Mouse (Mus musculus) forebrain, embryonic 10.5 days (tissue): ENCODE data around the gene Usb1. TPM values are rescaled to one million over a fixed set of nuclear protein-coding genes. Genes with fewer than 3 reads are reported as not detected.
"Not testable (repeated sequence)": the region's sequence is repeated elsewhere in the genome, so short reads cannot be mapped to it uniquely, and the experiment has no call there.

ENCODE experiments used
- DNase-seq: peaks from one replicate; pipeline ENCODE4 v3.0.0-alpha.2; 2017; ENCODE audit warnings: low spot score; ENCODE audit errors: extremely low spot score
- H3K27ac ChIP-seq: fragments of 300-500 bp; sonication (generic); 2 replicates; pipeline ENCODE4 v1.5.1; 2016; ENCODE audit warnings: mild to moderate bottlenecking
- H3K27me3 ChIP-seq: fragments of 300-500 bp; sonication (generic); 2 replicates; pipeline ENCODE4 v1.6.1; 2016; ENCODE audit warnings: mild to moderate bottlenecking; ENCODE audit not compliant: poor library complexity, severe bottlenecking
- H3K36me3 ChIP-seq: fragments of 300-500 bp; sonication (generic); replicated peaks from 2 replicates; pipeline ENCODE4 v1.6.1; 2016; ENCODE audit warnings: mild to moderate bottlenecking, moderate library complexity
- H3K4me1 ChIP-seq: fragments of 300-500 bp; sonication (generic); 2 replicates; pipeline ENCODE4 v1.6.1; 2016
- H3K4me3 ChIP-seq: fragments of 300-500 bp; sonication (generic); 2 replicates; pipeline ENCODE4 v1.5.1; 2016; ENCODE audit warnings: mild to moderate bottlenecking, moderate library complexity
- H3K9me3 ChIP-seq: fragments of 300-500 bp; sonication (generic); 2 replicates; pipeline ENCODE4 v1.6.1; 2016; ENCODE audit warnings: mild to moderate bottlenecking, moderate library complexity
- WGBS: fragments of 180-500 bp; shearing (Covaris S2); methylation state at CpG from one replicate; pipeline ENCODE4 v1.1.7; 2016; 5-methylcytosine and 5-hydroxymethylcytosine counted together
- polyA plus RNA-seq: library from polyadenylated mRNA; unstranded; fragments of >200 nt; fragmentation: Nextera tagmentation; extraction: Ambion mirVana; gene quantifications from 2 replicates; pipeline ENCODE4 v1.2.1, GENCODE M21; 2016

Gene Usb1
- polyA plus RNA-seq, 1 experiment from 2014 or later, result 50.5 TPM

DNA sequence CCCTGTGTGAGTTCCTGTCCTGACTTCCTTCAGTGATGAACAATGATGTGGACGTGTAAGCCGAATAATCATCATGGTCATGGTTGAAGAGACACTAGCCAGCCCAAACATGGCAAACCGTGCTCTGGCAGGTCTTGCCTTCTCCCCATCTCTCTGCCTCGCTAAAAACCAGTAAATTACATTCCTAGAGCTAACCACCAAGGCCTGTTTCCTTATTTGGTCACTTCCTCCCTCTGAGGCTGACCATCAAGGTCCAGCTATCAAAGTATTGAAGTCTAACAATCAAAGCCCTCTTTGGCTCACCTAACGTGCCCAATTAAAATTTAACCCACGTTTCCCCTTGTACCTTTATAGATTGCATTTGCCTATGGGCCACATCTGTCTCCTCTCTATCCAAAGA lies 30.2 kb downstream of the Usb1 start:
- no peak for DNase-seq
- Histone ChIP-seq H3K27me3 (no peaks in the 10 kb centered on the region), H3K27ac (no peak overlapping the region), H3K4me3 (no peak overlapping the region), H3K9me3 (peaks cover 4% of the 10 kb centered on the region; the same call in 1 of the 2 replicates), H3K36me3 (peaks cover 22% of the 10 kb centered on the region), H3K4me1 (peaks cover 36% of the 10 kb centered on the region)
- 77% methylated on average over 6 of the region's 6 CpGs for WGBS

DNA sequence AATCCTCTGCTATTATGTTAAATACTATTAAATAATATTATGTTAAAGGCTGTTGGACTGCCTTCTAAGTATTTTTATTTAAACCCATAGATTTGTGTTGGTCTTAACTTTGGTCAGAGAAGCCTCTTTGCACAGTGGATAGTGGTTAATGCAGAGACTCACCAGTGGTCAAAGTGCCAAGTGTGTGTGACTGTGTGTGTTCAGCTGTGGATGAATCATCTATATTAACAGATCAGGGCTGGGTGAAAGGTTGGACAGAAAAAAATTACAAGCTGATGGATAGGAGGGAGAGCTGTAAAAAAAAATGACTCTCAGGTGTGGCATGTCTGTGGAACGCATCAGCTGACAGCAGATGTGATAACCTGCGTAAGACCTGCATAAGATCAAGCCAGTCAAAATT lies 31.8 kb downstream of the Usb1 start:
- DNase-seq, result no peak
- H3K4me3 ChIP-seq, result no peak overlapping the region
- peaks cover 26% of the 10 kb centered on the region for H3K4me1 ChIP-seq
- H3K36me3 ChIP-seq, result peaks cover 37% of the 10 kb centered on the region
- 94% methylated on average over 2 of the region's 2 CpGs for WGBS
- peaks cover 4% of the 10 kb centered on the region; the same call in 1 of the 2 replicates for H3K9me3 ChIP-seq
- H3K27ac ChIP-seq, result no peak overlapping the region
- no peaks in the 10 kb centered on the region for H3K27me3 ChIP-seq

DNA sequence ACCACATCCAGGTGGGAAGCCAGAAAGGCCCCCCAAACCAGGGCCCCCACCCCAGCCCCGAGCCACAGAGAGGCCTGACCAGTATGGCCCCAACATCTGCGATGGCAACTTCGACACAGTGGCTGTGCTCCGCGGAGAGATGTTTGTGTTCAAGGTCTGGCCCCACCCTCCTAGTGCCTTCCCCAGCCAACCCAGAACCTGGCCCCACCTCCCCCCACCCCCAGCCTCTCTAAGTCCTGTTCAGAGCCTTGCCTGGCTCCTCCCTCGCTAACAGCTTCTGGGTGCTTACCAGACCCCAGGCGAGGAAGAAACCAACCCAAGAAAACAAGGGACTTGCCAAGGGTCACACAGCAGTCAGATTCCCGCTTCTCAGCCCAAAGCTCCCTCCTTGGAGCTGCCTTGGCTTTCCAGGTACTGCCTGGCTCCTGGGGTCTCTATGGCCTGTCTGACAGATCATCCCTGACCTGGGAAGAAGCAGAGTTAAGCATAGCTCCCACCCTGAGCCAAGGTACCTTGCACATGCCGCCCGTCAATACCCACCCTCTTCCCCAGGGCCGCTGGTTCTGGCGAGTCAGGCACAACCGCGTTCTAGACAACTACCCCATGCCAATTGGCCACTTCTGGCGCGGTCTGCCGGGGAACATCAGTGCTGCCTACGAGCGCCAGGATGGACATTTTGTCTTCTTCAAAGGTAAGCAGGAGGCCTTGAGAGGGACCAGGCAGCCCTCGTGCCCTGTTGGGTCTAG lies 37.7 kb downstream of the Usb1 start:
- 0 out of 2 replicates have a peak overlapping the region, but pooled peaks have one; percentile 27 for H3K27ac ChIP-seq
- H3K36me3 ChIP-seq, result peaks cover 78% of the 10 kb centered on the region
- H3K9me3 ChIP-seq, result no peaks in the 10 kb centered on the region
- H3K27me3 ChIP-seq, result no peaks in the 10 kb centered on the region
- peak overlapping the region; percentile 15; the same call in 1 of the 2 replicates for H3K4me3 ChIP-seq
- DNase-seq, result no peak
- peaks cover 12% of the 10 kb centered on the region for H3K4me1 ChIP-seq
- 56% methylated on average over 20 of the region's 20 CpGs for WGBS

DNA sequence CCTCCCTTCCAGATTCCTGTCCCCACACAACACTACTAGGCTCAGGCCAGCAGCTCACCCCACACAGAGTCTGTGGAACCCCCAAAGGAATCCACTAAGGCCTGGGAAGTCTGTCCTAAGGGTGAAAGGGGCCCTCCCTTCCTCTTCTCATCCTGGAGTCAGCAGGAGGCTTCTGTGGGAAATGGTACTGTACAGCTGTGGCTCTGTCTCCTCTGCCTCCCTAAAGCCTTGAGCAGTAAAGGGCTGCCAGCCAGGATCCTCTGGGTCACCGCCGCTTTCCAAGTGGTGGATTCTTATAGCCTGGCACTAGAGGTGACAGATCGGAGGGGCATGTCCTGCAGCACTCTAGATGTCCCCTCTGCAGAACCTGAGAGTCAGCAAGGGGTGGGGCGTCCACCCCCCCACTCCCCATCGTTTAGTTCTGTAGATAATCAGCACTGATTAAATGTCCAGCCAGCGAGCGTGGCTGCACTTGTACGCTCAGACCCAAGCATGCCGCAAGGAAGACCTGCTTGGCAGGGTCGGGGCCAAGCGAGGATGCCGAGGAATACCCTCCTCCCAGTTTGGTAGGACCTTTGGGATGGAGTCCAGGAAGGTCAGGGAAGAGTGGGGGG lies 41.4 kb downstream of the Usb1 start:
- H3K36me3 ChIP-seq, result peaks cover 53% of the 10 kb centered on the region
- 91% methylated on average over 12 of the region's 12 CpGs for WGBS

DNA sequence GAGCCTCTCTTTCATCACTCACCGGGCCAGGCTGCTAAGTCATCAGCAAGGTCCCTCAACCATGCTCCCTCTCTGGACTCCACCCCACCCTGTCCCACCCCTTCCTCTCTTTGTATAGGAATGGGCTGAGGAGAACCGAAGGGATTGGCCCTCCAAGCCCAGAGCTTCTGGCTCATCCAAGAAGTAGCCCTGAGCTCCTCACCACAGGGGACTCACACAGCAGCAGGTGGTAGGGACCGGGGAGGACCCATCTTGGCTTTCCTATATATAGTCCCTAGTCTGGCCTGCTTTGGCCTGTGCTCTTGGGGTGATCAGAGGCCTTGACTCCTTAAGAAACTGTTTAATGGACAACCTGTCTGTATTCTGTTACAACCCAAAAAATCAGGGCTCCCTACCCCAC lies 42.3 kb downstream of the Usb1 start:
- no peak for DNase-seq
- Histone ChIP-seq H3K27ac (no peak overlapping the region), H3K4me1 (peaks cover 7% of the 10 kb centered on the region), H3K9me3 (no peaks in the 10 kb centered on the region), H3K4me3 (no peak overlapping the region), H3K36me3 (peaks cover 44% of the 10 kb centered on the region), H3K27me3 (no peaks in the 10 kb centered on the region)
- 89% methylated on average over 3 of the region's 3 CpGs for WGBS

More for the DNA sequence above, 41.4 kb downstream of the Usb1 start:
- H3K27ac ChIP-seq, result no peak overlapping the region
- no peaks in the 10 kb centered on the region for H3K27me3 ChIP-seq
- no peaks in the 10 kb centered on the region for H3K9me3 ChIP-seq
- peaks cover 12% of the 10 kb centered on the region for H3K4me1 ChIP-seq
- H3K4me3 ChIP-seq, result no peak overlapping the region
- DNase-seq, result no peak

DNA sequence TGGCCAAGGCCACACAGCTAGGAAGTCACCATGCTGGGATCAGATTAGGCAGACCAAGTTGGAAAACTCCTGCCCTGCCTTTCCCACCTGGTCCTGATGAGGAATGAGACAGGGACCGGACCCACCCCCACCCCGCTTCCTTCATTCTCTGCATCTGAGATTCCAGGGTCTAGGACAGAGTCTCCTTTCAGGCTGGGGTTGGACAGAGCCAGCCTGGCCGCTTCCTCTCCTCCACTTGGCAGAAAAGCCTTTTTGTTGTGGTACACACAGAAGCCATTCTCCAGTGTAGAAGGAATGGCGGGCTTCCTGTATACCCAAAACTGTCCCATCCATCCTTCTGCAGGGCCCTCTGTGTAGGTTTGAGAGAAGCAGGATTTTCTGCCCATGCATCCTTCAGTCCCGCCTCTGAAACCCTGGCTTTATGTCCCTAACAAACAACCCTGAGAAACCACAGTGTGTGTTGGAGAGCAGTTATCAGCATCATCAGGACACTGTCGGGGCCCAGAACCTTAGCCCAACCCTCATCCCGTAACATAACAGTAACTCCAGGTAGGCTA lies 43.4 kb downstream of the Usb1 start:
- H3K27me3 ChIP-seq, result no peaks in the 10 kb centered on the region
- H3K27ac ChIP-seq, result no peak overlapping the region
- H3K9me3 ChIP-seq, result no peaks in the 10 kb centered on the region
- no peak overlapping the region for H3K4me3 ChIP-seq
- WGBS, result 81% methylated on average over 7 of the region's 7 CpGs
- H3K4me1 ChIP-seq, result 0 out of 2 replicates have a peak, but pooled peaks cover 2% of the 10 kb centered on the region
- peaks cover 34% of the 10 kb centered on the region for H3K36me3 ChIP-seq
- no peak for DNase-seq

DNA sequence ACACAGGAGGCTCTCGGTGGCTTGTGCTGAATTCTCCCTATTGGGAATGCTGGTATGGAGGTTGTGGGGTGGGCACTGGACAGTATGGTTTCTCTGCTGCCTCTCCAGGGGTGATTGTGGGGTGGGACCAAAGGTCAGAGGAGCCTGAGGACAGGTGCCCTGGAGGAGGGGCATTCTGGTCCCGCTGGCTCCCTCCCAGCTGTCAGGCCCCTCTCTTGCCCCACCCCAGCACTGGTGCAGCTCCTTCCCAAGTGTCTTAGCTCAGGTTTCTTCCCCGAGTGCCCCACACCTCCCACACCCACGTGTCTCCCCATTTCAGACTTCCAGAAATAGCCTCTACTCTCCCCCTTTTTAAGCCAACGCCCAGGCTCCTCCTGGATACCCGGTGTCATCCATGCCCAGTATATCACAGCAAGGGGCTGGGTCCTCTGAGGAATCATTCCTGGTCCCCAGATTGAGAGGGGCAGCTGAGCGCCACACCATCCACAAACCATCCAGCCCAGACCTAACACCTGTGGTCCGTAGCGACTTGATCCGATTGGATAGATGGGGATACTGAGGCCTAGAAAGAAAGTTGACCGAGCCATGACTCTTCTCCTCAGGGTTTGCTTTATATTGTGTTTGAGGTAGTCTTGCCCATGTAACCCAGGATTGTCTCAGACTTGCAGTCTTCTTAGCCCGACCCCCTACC lies 44.4 kb downstream of the Usb1 start:
- peaks cover 24% of the 10 kb centered on the region for H3K36me3 ChIP-seq
- 88% methylated on average over 12 of the region's 12 CpGs for WGBS
- H3K9me3 ChIP-seq, result no peaks in the 10 kb centered on the region
- no peak overlapping the region for H3K27ac ChIP-seq
- H3K4me3 ChIP-seq, result no peak overlapping the region
- H3K4me1 ChIP-seq, result 0 out of 2 replicates have a peak, but pooled peaks cover 2% of the 10 kb centered on the region
- H3K27me3 ChIP-seq, result no peaks in the 10 kb centered on the region
- no peak for DNase-seq

DNA sequence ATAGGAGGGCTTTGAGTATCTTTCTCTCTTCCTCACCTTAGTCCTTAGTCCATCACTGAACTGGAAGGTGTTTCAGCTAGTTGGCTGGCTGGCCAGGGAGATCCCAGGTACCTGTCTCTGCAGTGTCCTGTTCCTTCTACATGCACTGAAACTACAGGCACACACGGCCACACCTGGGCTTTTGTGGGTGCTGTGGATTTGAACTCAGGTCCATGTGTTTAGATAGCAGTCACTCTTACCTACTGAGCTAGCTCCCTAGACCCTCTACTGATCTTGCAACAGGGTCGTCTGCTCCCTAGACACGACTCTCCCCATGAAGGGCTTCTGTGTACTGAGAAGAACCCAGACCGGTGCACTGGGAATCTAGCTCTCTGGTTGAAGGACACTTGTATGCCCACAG lies 45.0 kb downstream of the Usb1 start:
- no peak overlapping the region for H3K27ac ChIP-seq
- peaks cover 17% of the 10 kb centered on the region for H3K36me3 ChIP-seq
- H3K4me3 ChIP-seq, result no peak overlapping the region
- no peaks in the 10 kb centered on the region for H3K27me3 ChIP-seq
- H3K4me1 ChIP-seq, result 0 out of 2 replicates have a peak, but pooled peaks cover 2% of the 10 kb centered on the region
- H3K9me3 ChIP-seq, result no peaks in the 10 kb centered on the region
- no peak for DNase-seq
- WGBS, result 85% methylated on average over 4 of the region's 4 CpGs

DNA sequence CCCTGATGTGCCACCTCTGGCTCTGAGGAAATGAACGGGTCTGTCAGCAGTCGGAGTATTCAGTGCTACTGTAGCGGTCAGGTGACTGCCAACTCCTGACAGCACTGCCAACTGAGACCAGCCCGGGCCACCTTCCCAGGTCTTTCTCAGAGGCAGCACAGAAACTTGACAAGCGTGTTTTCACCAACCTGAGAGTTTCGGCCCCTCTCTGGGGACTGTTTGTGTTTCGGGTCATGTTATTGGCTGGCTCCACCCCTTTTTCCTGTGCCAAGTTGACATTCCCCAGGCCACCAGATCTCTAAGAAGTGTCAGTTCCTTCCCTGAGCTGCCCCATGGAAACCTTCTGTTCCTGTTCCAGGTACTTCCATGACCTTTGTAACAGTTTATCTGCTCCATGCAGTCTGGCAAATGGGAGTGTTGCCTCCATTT lies 45.8 kb downstream of the Usb1 start:
- H3K4me1 ChIP-seq, result 0 out of 2 replicates have a peak, but pooled peaks cover 2% of the 10 kb centered on the region
- 60% methylated on average over 7 of the region's 7 CpGs for WGBS
- no peak overlapping the region for H3K4me3 ChIP-seq
- no peak for DNase-seq
- H3K36me3 ChIP-seq, result peaks cover 10% of the 10 kb centered on the region
- no peak overlapping the region for H3K27ac ChIP-seq
- H3K9me3 ChIP-seq, result no peaks in the 10 kb centered on the region
- H3K27me3 ChIP-seq, result no peaks in the 10 kb centered on the region

DNA sequence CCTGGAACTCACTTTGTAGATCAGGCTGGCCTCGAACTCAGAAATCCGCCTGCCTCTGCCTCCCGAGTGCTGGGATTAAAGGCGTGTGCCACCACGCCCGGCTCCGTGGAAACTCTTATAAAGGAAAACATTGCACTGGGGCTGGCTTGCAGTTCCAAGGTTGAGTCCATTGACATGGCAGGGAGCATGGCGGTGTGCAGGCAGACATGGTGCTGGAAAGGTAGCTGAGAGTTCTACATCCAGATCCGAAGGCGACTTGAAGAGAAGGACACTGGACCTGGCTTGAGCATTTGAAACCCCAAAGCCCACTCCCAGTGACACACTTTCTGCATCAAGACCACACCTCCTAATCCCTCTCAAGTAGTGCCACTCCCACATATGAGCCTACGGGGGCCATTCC lies 46.8 kb downstream of the Usb1 start:
- DNase-seq, H3K27me3 ChIP-seq, H3K4me1 ChIP-seq, H3K36me3 ChIP-seq, H3K4me3 ChIP-seq, H3K27ac ChIP-seq, H3K9me3 ChIP-seq: not testable (repeated sequence)
- WGBS, result 94% methylated on average over 11 of the region's 11 CpGs

DNA sequence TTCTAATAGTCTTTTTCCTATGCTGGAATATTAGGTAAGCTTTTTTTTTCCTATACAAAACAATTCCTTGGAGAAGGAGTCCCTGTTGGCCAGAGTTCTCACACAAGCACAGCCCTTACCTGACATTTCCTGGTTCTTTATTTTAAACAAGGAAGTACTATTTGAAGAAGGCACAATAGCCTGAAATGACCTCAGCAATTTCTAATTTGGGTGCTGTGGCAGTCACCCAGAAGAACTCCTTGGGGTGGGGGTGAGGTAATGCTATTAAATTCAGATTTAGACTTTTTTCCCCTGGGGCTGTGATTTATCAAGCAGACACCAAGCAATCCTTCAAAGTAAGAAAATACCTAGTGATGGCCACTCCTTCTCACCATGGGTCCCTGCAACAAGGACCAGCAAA lies 48.9 kb downstream of the Usb1 start:
- Histone ChIP-seq H3K9me3 (no peaks in the 10 kb centered on the region), H3K36me3 (no peaks in the 10 kb centered on the region), H3K4me3 (no peak overlapping the region), H3K27ac (no peak overlapping the region), H3K4me1 (no peaks in the 10 kb centered on the region), H3K27me3 (no peaks in the 10 kb centered on the region)
- DNase-seq, result no peak

DNA sequence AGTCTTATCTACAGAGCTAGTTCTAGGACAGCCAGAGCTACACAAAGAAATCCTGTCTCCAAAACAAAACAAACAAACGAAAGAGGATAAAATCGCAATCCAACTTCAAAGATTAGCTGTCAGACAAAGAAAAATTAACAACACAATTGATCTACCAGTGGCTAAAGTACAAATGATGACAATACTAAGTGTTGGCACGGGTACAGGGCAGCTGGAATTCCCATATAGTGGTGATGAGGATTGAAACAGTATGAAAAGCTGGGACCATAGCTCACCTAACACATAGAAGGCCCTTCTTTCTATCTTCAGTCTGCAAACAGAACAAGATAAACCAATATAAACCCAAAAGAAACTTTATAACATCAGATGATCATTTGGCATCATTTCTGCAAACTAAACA lies 49.5 kb downstream of the Usb1 start:
- no peaks in the 10 kb centered on the region for H3K27me3 ChIP-seq
- whole genome bisulfite sequencing, result 88% methylated on average over 3 of the region's 3 CpGs
- no peaks in the 10 kb centered on the region for H3K9me3 ChIP-seq
- H3K27ac ChIP-seq, result no peak overlapping the region
- no peak for DNase-seq
- no peaks in the 10 kb centered on the region for H3K4me1 ChIP-seq
- no peaks in the 10 kb centered on the region for H3K36me3 ChIP-seq
- H3K4me3 ChIP-seq, result no peak overlapping the region

DNA sequence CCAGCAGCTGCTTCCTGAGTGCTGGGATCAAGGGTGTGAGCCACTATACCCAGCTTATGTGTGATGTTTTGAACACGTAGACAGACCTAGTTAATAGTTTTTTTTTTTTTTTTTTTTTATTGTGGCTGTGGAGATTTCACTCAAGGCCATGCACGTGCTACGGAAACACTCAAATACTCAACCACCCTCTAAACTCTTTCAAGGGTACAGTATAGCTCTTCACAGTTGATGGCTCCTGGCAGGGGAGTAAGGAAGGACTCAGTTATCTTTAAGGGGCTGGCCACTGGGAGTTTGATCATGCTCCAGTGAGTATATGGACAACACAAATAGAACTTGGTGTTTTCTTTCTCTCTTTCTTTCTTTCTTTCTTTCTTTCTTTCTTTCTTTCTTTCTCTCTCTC lies 52.4 kb downstream of the Usb1 start:
- Histone ChIP-seq H3K4me1 (no peaks in the 10 kb centered on the region), H3K4me3 (no peak overlapping the region), H3K9me3 (no peaks in the 10 kb centered on the region), H3K36me3 (no peaks in the 10 kb centered on the region), H3K27me3 (no peaks in the 10 kb centered on the region), H3K27ac (no peak overlapping the region)
- 92% methylated on average over 3 of the region's 3 CpGs for WGBS
- DNase-seq, result no peak
